Mouse (Mus musculus) adrenal gland, adult 8-10 months (tissue): ENCODE results near the gene Zc4h2. TPM values are rescaled to one million over a fixed set of nuclear protein-coding genes. Genes with fewer than 3 reads are reported as not detected.

Source experiments
- DNase-seq: peaks from one replicate; pipeline ENCODE4 v3.0.0; 2022
- total RNA-seq, 4 experiments: library from RNA; stranded (reverse); gene quantifications; 2 replicates each; pipeline ENCODE4 v1.2.4; 2022

The Zc4h2 gene
- 1 to 10 TPM; 2.8 to 5.7 (median 4.4) TPM for total RNA-seq

GRCm38 (mm10) chrX:95657804-95658599, at the start of gene Zc4h2:
Zc4h2 (minus strand) TSS chrX:95658509.
- peak; percentile 79 for DNase-seq

- no peak for DNase-seq
Measured at GRCm38 (mm10) chrX:95687119-95687518, 28.8 kb upstream of the Zc4h2 start.

GRCm38 (mm10) chrX:95682206-95682605, 23.9 kb upstream of the Zc4h2 start:
- DNase-seq, result no peak

GRCm38 (mm10) chrX:95658600-95659084, 333 bp upstream of the Zc4h2 start:
- no peak for DNase-seq

GRCm38 (mm10) chrX:95600609-95601008, 57.7 kb downstream of the Zc4h2 start:
- DNase-seq, result no peak

Other genes with a start within 250 kb of the Zc4h2 start
- gene Amer1, start 213.6 kb downstream of the Zc4h2 start, total RNA-seq, result 10 to 100 TPM in 2 of 4 experiments, 1 to 10 TPM in 2; 9.0 to 13.9 (median 10.8) TPM
- gene Asb12, start 100.5 kb downstream of the Zc4h2 start, total RNA-seq, result under 1 TPM in 2 of 4 experiments, not detected in 2; 0.37 to 0.78 TPM
- gene Pfn5, start 100.4 kb downstream of the Zc4h2 start, total RNA-seq, result not detected
- 1 to 10 TPM; 3.4 to 6.5 (median 5.6) TPM for gene Zc3h12b, start 53.2 kb upstream of the Zc4h2 start, total RNA-seq